9 mouse cellular contexts compared by ENCODE assay signal in genomic region chr5:37288374-37288773, GRCm38 (mm10). TPM values are rescaled to one million over a fixed set of nuclear protein-coding genes. Genes with fewer than 3 reads are reported as not detected.
DNase-seq lines count a peak whose midpoint lies in the region; ATAC-seq and TF ChIP-seq lines count a peak whose summit lies in the region.
"Had no signal": no experiment of that assay in that cellular context is flagged by ENCODE, and none has a peak within 500 bp of the region (broad histone marks: within the 10 kb centered on the region; RNA-seq: fewer than 3 reads in every experiment).

No protein-coding gene starts in this region.

- TF ChIP-seq CTCF in liver, postnatal 0 days (IDR thresholded peaks at IDR 0.05; ENCODE audit: low read depth), result peak; percentile 71
- TF ChIP-seq CTCF in intestine, postnatal 0 days (IDR thresholded peaks at IDR 0.05; ENCODE audit: low read depth), result peak; percentile 79
- peak; percentile 67 for TF ChIP-seq CTCF in lung, adult 2 months (IDR thresholded peaks at IDR 0.05; ENCODE audit: insufficient read depth, low read length)

- peak; percentile 34 for DNase-seq in liver, postnatal 0 days
- DNase-seq in adrenal gland, postnatal 36 days, result peak; percentile 50 to 69
- peak; percentile 13 for DNase-seq in embryonic facial prominence, embryonic 14.5 days (ENCODE audit: low spot score)
- DNase-seq in lung, adult 2 months, result peak; percentile 14
- peak; percentile 69 for DNase-seq in retina, postnatal 1 day
- no peak for DNase-seq in yolk sac, embryonic 10.5 days (ENCODE audit: low spot score)

- H3K36me3 ChIP-seq in liver, postnatal 0 days (replicated peaks; ENCODE audit: insufficient read depth, low read length), result no peaks in the 10 kb centered on the region
- H3K36me3 ChIP-seq in liver, embryonic 12.5 days, result no peaks in the 10 kb centered on the region
- H3K36me3 ChIP-seq in embryonic facial prominence, embryonic 14.5 days (ENCODE audit: control insufficient read depth, insufficient read depth, low read length), result no peaks in the 10 kb centered on the region
- H3K36me3 ChIP-seq in intestine, postnatal 0 days (ENCODE audit: control insufficient read depth, insufficient read depth), result no peaks in the 10 kb centered on the region
- H3K36me3 ChIP-seq: embryonic facial prominence, embryonic 15.5 days had no signal

- no peaks in the 10 kb centered on the region for H3K27me3 ChIP-seq in liver, postnatal 0 days (ENCODE audit: insufficient read depth, low read length)
- H3K27me3 ChIP-seq in liver, embryonic 12.5 days (replicated peaks), result no peaks in the 10 kb centered on the region
- no peaks in the 10 kb centered on the region for H3K27me3 ChIP-seq in embryonic facial prominence, embryonic 14.5 days (replicated peaks; ENCODE audit: control insufficient read depth, insufficient read depth, low read length)
- H3K27me3 ChIP-seq in intestine, postnatal 0 days (replicated peaks; ENCODE audit: control insufficient read depth, insufficient read depth, low read length), result no peaks in the 10 kb centered on the region
- H3K27me3 ChIP-seq: embryonic facial prominence, embryonic 15.5 days had no signal

- no peak for TF ChIP-seq EP300 in liver, postnatal 0 days (IDR thresholded peaks at IDR 0.05; ENCODE audit: low read depth)

- H3K9me3 ChIP-seq in liver, postnatal 0 days (ENCODE audit: low read length), result no peaks in the 10 kb centered on the region
- no peaks in the 10 kb centered on the region for H3K9me3 ChIP-seq in liver, embryonic 12.5 days (replicated peaks)
- no peaks in the 10 kb centered on the region for H3K9me3 ChIP-seq in embryonic facial prominence, embryonic 14.5 days (ENCODE audit: control insufficient read depth, low read length)
- no peaks in the 10 kb centered on the region for H3K9me3 ChIP-seq in intestine, postnatal 0 days (ENCODE audit: control insufficient read depth)
- H3K9me3 ChIP-seq: embryonic facial prominence, embryonic 15.5 days had no signal

- H3K9ac ChIP-seq in liver, postnatal 0 days (replicated peaks), result no peak overlapping the region
- H3K9ac ChIP-seq in liver, embryonic 12.5 days, result no peak overlapping the region
- no peak overlapping the region for H3K9ac ChIP-seq in embryonic facial prominence, embryonic 14.5 days (ENCODE audit: low read depth, low read length)
- no peak overlapping the region for H3K9ac ChIP-seq in intestine, postnatal 0 days (ENCODE audit: low read depth, low read length)
- H3K9ac ChIP-seq: embryonic facial prominence, embryonic 15.5 days had no signal

- H3K4me3 ChIP-seq in liver, postnatal 0 days (ENCODE audit: low read depth, low read length), result no peak overlapping the region
- no peak overlapping the region for H3K4me3 ChIP-seq in liver, embryonic 12.5 days
- H3K4me3 ChIP-seq in embryonic facial prominence, embryonic 14.5 days (ENCODE audit: low read depth, low read length), result no peak overlapping the region
- no peak overlapping the region for H3K4me3 ChIP-seq in intestine, postnatal 0 days (ENCODE audit: low read depth, low read length)
- no peak overlapping the region for H3K4me3 ChIP-seq in lung, adult 2 months (replicated peaks; ENCODE audit: extremely low read depth, low read depth, low read length)
- H3K4me3 ChIP-seq: embryonic facial prominence, embryonic 15.5 days had no signal

- H3K4me2 ChIP-seq in liver, postnatal 0 days (ENCODE audit: low read depth, low read length), result no peak overlapping the region
- H3K4me2 ChIP-seq in liver, embryonic 12.5 days, result no peak overlapping the region
- H3K4me2 ChIP-seq in embryonic facial prominence, embryonic 14.5 days (ENCODE audit: low read depth, low read length), result no peak overlapping the region
- no peak overlapping the region for H3K4me2 ChIP-seq in intestine, postnatal 0 days (replicated peaks; ENCODE audit: low read depth)
- H3K4me2 ChIP-seq: embryonic facial prominence, embryonic 15.5 days had no signal

- no peaks in the 10 kb centered on the region for H3K4me1 ChIP-seq in liver, postnatal 0 days (ENCODE audit: insufficient read depth)
- H3K4me1 ChIP-seq in liver, embryonic 12.5 days, result no peaks in the 10 kb centered on the region
- no peaks in the 10 kb centered on the region for H3K4me1 ChIP-seq in embryonic facial prominence, embryonic 14.5 days (ENCODE audit: control insufficient read depth, insufficient read depth, low read length)
- no peaks in the 10 kb centered on the region for H3K4me1 ChIP-seq in intestine, postnatal 0 days (replicated peaks; ENCODE audit: control insufficient read depth, insufficient read depth, low read length)
- H3K4me1 ChIP-seq in lung, adult 2 months (ENCODE audit: control insufficient read depth, insufficient read depth, low read length), result no peaks in the 10 kb centered on the region
- H3K4me1 ChIP-seq: embryonic facial prominence, embryonic 15.5 days had no signal

- ATAC-seq in liver, postnatal 0 days, result no peak
- ATAC-seq in liver, embryonic 12.5 days, result no peak
- no peak for ATAC-seq in embryonic facial prominence, embryonic 14.5 days (ENCODE audit: low read depth)
- no peak for ATAC-seq in intestine, postnatal 0 days

- TF ChIP-seq POLR2A in lung, adult 2 months (IDR thresholded peaks at IDR 0.05; ENCODE audit: borderline replicate concordance, extremely low read depth, low read depth, low read length), result no peak

- H3K27ac ChIP-seq in liver, postnatal 0 days (ENCODE audit: low read depth), result no peak overlapping the region
- H3K27ac ChIP-seq in liver, embryonic 12.5 days, result no peak overlapping the region
- no peak overlapping the region for H3K27ac ChIP-seq in embryonic facial prominence, embryonic 14.5 days (replicated peaks; ENCODE audit: low read depth, low read length)
- H3K27ac ChIP-seq in intestine, postnatal 0 days (ENCODE audit: low read depth, low read length), result no peak overlapping the region
- H3K27ac ChIP-seq: embryonic facial prominence, embryonic 15.5 days had no signal

- 64% methylated on average over 3 of the region's 3 CpGs for WGBS in liver, postnatal 0 days (ENCODE audit: insufficient replicate concordance)
- WGBS in liver, embryonic 12.5 days (ENCODE audit: insufficient replicate concordance), result 50% methylated on average over 3 of the region's 3 CpGs
- 73% methylated on average over 3 of the region's 3 CpGs for WGBS in embryonic facial prominence, embryonic 14.5 days
- 61% methylated on average over 3 of the region's 3 CpGs for WGBS in intestine, postnatal 0 days
- 57% methylated on average over 3 of the region's 3 CpGs for WGBS in lung, adult 2 months

RNA-seq across cellular contexts. Expression of gene Crmp1, which starts 46.6 kb away (rescaled TPM):
- 0.06 and 0.13 TPM in 2 replicates for polyA plus RNA-seq in liver, postnatal 0 days (2015; fragmentation: Nextera tagmentation; extraction: Ambion mirVana)
- 2.4 and 2.7 TPM in 2 replicates for polyA plus RNA-seq in liver, embryonic 12.5 days (2016; fragmentation: Nextera tagmentation; extraction: Ambion mirVana)
- 1 to 10 TPM; 5.2 to 6.6 TPM for total RNA-seq in adrenal gland, postnatal 36 days (2021)
- polyA plus RNA-seq in embryonic facial prominence, embryonic 14.5 days (2014; fragmentation: Nextera tagmentation; extraction: Ambion mirVana), result 32.1 and 35.6 TPM in 2 replicates
- 8.9 and 11.4 TPM in 2 replicates for polyA plus RNA-seq in intestine, postnatal 0 days (2015; fragmentation: Nextera tagmentation; extraction: Ambion mirVana)
- polyA plus RNA-seq in lung, adult 2 months (2012; rRNA removed), result 0.50 and 0.83 TPM in 2 replicates

RNA-seq across cellular contexts. Expression of gene Evc, which starts 48.3 kb away (rescaled TPM):
- 0.47 and 0.65 TPM in 2 replicates for polyA plus RNA-seq in liver, postnatal 0 days (2015; fragmentation: Nextera tagmentation; extraction: Ambion mirVana)
- 2.9 and 4.3 TPM in 2 replicates for polyA plus RNA-seq in liver, embryonic 12.5 days (2016; fragmentation: Nextera tagmentation; extraction: Ambion mirVana)
- 10 to 100 TPM in 1 of 2 experiments, 1 to 10 TPM in 1; 9.2 to 11.1 TPM for total RNA-seq in adrenal gland, postnatal 36 days (2021)
- 17.9 and 18.3 TPM in 2 replicates for polyA plus RNA-seq in embryonic facial prominence, embryonic 14.5 days (2014; fragmentation: Nextera tagmentation; extraction: Ambion mirVana)
- 1.7 and 2.2 TPM in 2 replicates for polyA plus RNA-seq in intestine, postnatal 0 days (2015; fragmentation: Nextera tagmentation; extraction: Ambion mirVana)
- 11.0 and 11.8 TPM in 2 replicates for polyA plus RNA-seq in lung, adult 2 months (2012; rRNA removed)

RNA-seq across cellular contexts. Expression of gene Evc2, which starts 49.9 kb away (rescaled TPM):
- polyA plus RNA-seq in liver, postnatal 0 days (2015; fragmentation: Nextera tagmentation; extraction: Ambion mirVana), result 0.45 and 0.63 TPM in 2 replicates
- 5.1 and 5.8 TPM in 2 replicates for polyA plus RNA-seq in liver, embryonic 12.5 days (2016; fragmentation: Nextera tagmentation; extraction: Ambion mirVana)
- 10 to 100 TPM; 15.1 to 19.1 TPM for total RNA-seq in adrenal gland, postnatal 36 days (2021)
- polyA plus RNA-seq in embryonic facial prominence, embryonic 14.5 days (2014; fragmentation: Nextera tagmentation; extraction: Ambion mirVana), result 19.4 and 23.5 TPM in 2 replicates
- polyA plus RNA-seq in intestine, postnatal 0 days (2015; fragmentation: Nextera tagmentation; extraction: Ambion mirVana), result 1.8 and 2.1 TPM in 2 replicates
- polyA plus RNA-seq in lung, adult 2 months (2012; rRNA removed), result 14.2 and 15.2 TPM in 2 replicates
